Mouse (Mus musculus): Measurements from ENCODE around the gene Pex14. TPM values are rescaled to one million over a fixed set of nuclear protein-coding genes. Genes with fewer than 3 reads are reported as not detected.

The Pex14 gene
- polyA plus RNA-seq, 1 experiment from 2014 or later: 46.1 TPM

GRCm38 (mm10) chr4:148920610-148921009 lies 179.1 kb downstream of the Pex14 start:
- Histone ChIP-seq H3K4me2 (no peak overlapping the region), H3K27ac (no peak overlapping the region), H3K27me3 (peaks cover 73% of the 10 kb centered on the region), H3K9me3 (replicated peaks) (no peaks in the 10 kb centered on the region), H3K9ac (no peak overlapping the region), H3K4me3 (no peak overlapping the region), H3K4me1 (peaks cover 53% of the 10 kb centered on the region), H3K36me3 (ENCODE audit: poor library complexity, severe bottlenecking) (no peaks in the 10 kb centered on the region)
- WGBS: 68% methylated on average over 11 of the region's 11 CpGs
- ATAC-seq: no peak

GRCm38 (mm10) chr4:148918707-148919447 lies 180.8 kb downstream of the Pex14 start:
- Histone ChIP-seq H3K4me2 (no peak overlapping the region), H3K4me3 (no peak overlapping the region), H3K4me1 (peaks cover 64% of the 10 kb centered on the region), H3K27me3 (peaks cover 56% of the 10 kb centered on the region; the same call in 1 of the 2 replicates), H3K9ac (no peak overlapping the region), H3K27ac (no peak overlapping the region), H3K9me3 (replicated peaks) (no peaks in the 10 kb centered on the region), H3K36me3 (ENCODE audit: poor library complexity, severe bottlenecking) (no peaks in the 10 kb centered on the region)
- ATAC-seq: no peak
- WGBS: 53% methylated on average over 15 of the region's 15 CpGs

GRCm38 (mm10) chr4:148915849-148916248 lies 183.8 kb downstream of the Pex14 start:
- WGBS: 67% methylated on average over 15 of the region's 15 CpGs
- Histone ChIP-seq H3K4me2 (no peak overlapping the region), H3K9ac (no peak overlapping the region; the same call in 1 of the 2 replicates), H3K4me3 (no peak overlapping the region), H3K9me3 (replicated peaks) (no peaks in the 10 kb centered on the region), H3K4me1 (peaks cover 52% of the 10 kb centered on the region), H3K27me3 (peaks cover 39% of the 10 kb centered on the region), H3K27ac (no peak overlapping the region; the same call in 1 of the 2 replicates), H3K36me3 (ENCODE audit: poor library complexity, severe bottlenecking) (no peaks in the 10 kb centered on the region)
- no peak for ATAC-seq

GRCm38 (mm10) chr4:148914863-148915622 lies 184.6 kb downstream of the Pex14 start:
- 0 out of 2 replicates have a peak overlapping the region, but pooled peaks have one; percentile 20 for H3K4me2 ChIP-seq
- peaks cover 32% of the 10 kb centered on the region for H3K27me3 ChIP-seq
- peaks cover 46% of the 10 kb centered on the region for H3K4me1 ChIP-seq
- no peak overlapping the region for H3K4me3 ChIP-seq
- ATAC-seq: peak; percentile 80; the same call in 1 of the 2 replicates
- H3K27ac ChIP-seq: no peak overlapping the region
- no peaks in the 10 kb centered on the region for H3K36me3 ChIP-seq (ENCODE audit: poor library complexity, severe bottlenecking)
- 44% methylated on average over 10 of the region's 10 CpGs for WGBS
- H3K9ac ChIP-seq: no peak overlapping the region
- no peaks in the 10 kb centered on the region for H3K9me3 ChIP-seq (replicated peaks)

GRCm38 (mm10) chr4:148912826-148913590 lies 186.7 kb downstream of the Pex14 start:
- Histone ChIP-seq H3K27me3 (peaks cover 19% of the 10 kb centered on the region), H3K9ac (no peak overlapping the region), H3K9me3 (replicated peaks) (no peaks in the 10 kb centered on the region), H3K4me2 (no peak overlapping the region), H3K36me3 (ENCODE audit: poor library complexity, severe bottlenecking) (no peaks in the 10 kb centered on the region), H3K4me1 (peaks cover 53% of the 10 kb centered on the region), H3K27ac (no peak overlapping the region), H3K4me3 (no peak overlapping the region)
- ATAC-seq: no peak
- WGBS: 52% methylated on average over 8 of the region's 8 CpGs

GRCm38 (mm10) chr4:148912134-148912533 lies 187.5 kb downstream of the Pex14 start:
- Histone ChIP-seq H3K9ac (no peak overlapping the region), H3K36me3 (ENCODE audit: poor library complexity, severe bottlenecking) (no peaks in the 10 kb centered on the region), H3K4me2 (no peak overlapping the region), H3K27ac (no peak overlapping the region), H3K9me3 (replicated peaks) (no peaks in the 10 kb centered on the region), H3K4me1 (peaks cover 53% of the 10 kb centered on the region), H3K4me3 (no peak overlapping the region), H3K27me3 (peaks cover 20% of the 10 kb centered on the region)
- WGBS: 71% methylated on average over 7 of the region's 7 CpGs
- no peak for ATAC-seq

Other genes with a start within 250 kb of the Pex14 start
- 24.4 and 25.4 TPM in 2 replicates for gene Dffa, start 4.3 kb upstream of the Pex14 start, polyA plus RNA-seq (2015; fragmentation: Nextera tagmentation; extraction: Ambion mirVana)
- 0.28 TPM in 1 of 2 replicates, not detected in the other for gene Cort, start 26.9 kb upstream of the Pex14 start, polyA plus RNA-seq (2015; fragmentation: Nextera tagmentation; extraction: Ambion mirVana)
- gene Cenps, start 37.8 kb upstream of the Pex14 start, polyA plus RNA-seq (2015; fragmentation: Nextera tagmentation; extraction: Ambion mirVana): 38.7 and 40.7 TPM in 2 replicates
- gene Pgd, start 66.9 kb upstream of the Pex14 start, polyA plus RNA-seq (2015; fragmentation: Nextera tagmentation; extraction: Ambion mirVana): 96.4 and 107 TPM in 2 replicates
- gene Kif1b, start 207.8 kb upstream of the Pex14 start, polyA plus RNA-seq (2015; fragmentation: Nextera tagmentation; extraction: Ambion mirVana): 136 TPM in 2 replicates